ENCODE assay signal across 12 mouse cellular contexts in the genomic region with DNA sequence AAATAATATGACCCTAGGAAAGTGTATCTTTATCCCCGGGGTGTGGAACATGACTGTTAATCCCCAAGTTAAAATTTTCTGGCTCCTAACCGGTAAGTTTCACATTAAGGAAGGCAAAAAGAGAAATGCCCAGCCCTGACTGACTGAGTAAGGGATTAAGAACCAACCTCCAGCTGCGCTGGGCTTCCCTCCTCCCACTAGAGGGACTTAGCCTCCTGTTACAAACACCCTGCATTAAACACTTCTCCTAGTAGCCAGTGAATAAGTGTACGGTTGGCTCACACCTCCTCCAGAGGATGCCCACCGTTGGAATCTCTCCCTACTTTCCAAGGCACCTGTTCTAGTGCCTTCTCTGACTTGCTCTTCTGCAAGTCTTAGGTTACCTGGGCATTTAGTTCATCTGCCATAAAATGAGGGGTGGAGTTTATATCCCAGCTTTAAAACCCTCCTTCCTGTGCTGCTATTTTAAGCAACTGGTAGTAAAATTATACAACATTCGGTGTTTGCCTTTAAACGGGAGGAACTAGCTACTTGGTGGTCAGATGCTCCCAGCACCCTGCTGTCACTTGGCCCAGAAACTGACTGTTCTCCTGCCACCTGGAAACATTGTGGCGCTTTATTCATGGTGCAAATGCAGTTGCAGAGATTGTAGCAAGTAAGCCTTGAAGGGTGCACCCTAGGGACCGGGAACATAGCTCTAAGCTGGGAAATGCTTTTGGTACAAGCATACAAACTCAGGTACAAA. TPM values are rescaled to one million over a fixed set of nuclear protein-coding genes. Genes with fewer than 3 reads are reported as not detected.
DNase-seq lines count a peak whose midpoint lies in the region; ATAC-seq lines count a peak whose summit lies in the region.
"Had no signal": no experiment of that assay in that cellular context is flagged by ENCODE, and none has a peak within 500 bp of the region (broad histone marks: within the 10 kb centered on the region; RNA-seq: fewer than 3 reads in every experiment).

No protein-coding gene starts in this region.

- no peak overlapping the region for H3K4me3 ChIP-seq in forebrain, embryonic 10.5 days
- H3K4me3 ChIP-seq in forebrain, embryonic 16.5 days (replicated peaks; ENCODE audit: low read length) = no peak overlapping the region
- H3K4me3 ChIP-seq in heart, embryonic 10.5 days = no peak overlapping the region
- H3K4me3 ChIP-seq: embryonic facial prominence, embryonic 13.5 days; heart, embryonic 12.5 days; hindbrain, embryonic 15.5 days had no signal

- H3K36me3 ChIP-seq in forebrain, embryonic 10.5 days (replicated peaks) = no peaks in the 10 kb centered on the region
- H3K36me3 ChIP-seq in forebrain, embryonic 16.5 days (ENCODE audit: control insufficient read depth, insufficient read depth) = no peaks in the 10 kb centered on the region
- H3K36me3 ChIP-seq in heart, embryonic 10.5 days = 0 out of 2 replicates have a peak, but pooled peaks cover 4% of the 10 kb centered on the region
- H3K36me3 ChIP-seq: embryonic facial prominence, embryonic 13.5 days; heart, embryonic 12.5 days; hindbrain, embryonic 15.5 days had no signal

- H3K27ac ChIP-seq in forebrain, embryonic 10.5 days = 0 out of 2 replicates have a peak overlapping the region, but pooled peaks have one; percentile 16
- H3K27ac ChIP-seq in forebrain, embryonic 16.5 days (ENCODE audit: low read length) = no peak overlapping the region
- H3K27ac ChIP-seq in heart, embryonic 10.5 days = no peak overlapping the region
- H3K27ac ChIP-seq: embryonic facial prominence, embryonic 13.5 days; hindbrain, embryonic 15.5 days; liver, embryonic 14.5 days had no signal

- DNase-seq in forebrain, embryonic 10.5 days (ENCODE audit: extremely low spot score, low spot score) = no peak
- peak; percentile 91 for DNase-seq in brain, adult 2 months (ENCODE audit: low read depth, low spot score)
- DNase-seq in cerebellum, postnatal 36 days = peak; percentile 82 to 84
- DNase-seq in kidney, postnatal 14 days = peak; percentile 55
- DNase-seq in yolk sac, embryonic 10.5 days (ENCODE audit: low spot score) = no peak
- no peak for DNase-seq in thymus, postnatal 36 days
- DNase-seq in heart, embryonic 10.5 days (ENCODE audit: low spot score) = no peak

- peaks cover 51% of the 10 kb centered on the region for H3K4me1 ChIP-seq in forebrain, embryonic 10.5 days
- peaks cover 23% of the 10 kb centered on the region for H3K4me1 ChIP-seq in forebrain, embryonic 16.5 days (replicated peaks; ENCODE audit: control insufficient read depth, insufficient read depth, low read length)
- H3K4me1 ChIP-seq in heart, embryonic 10.5 days = no peaks in the 10 kb centered on the region

- H3K27me3 ChIP-seq in forebrain, embryonic 10.5 days (ENCODE audit: poor library complexity, severe bottlenecking) = peaks cover 47% of the 10 kb centered on the region
- H3K27me3 ChIP-seq in forebrain, embryonic 16.5 days (replicated peaks; ENCODE audit: control insufficient read depth, insufficient read depth, low read length) = 0 out of 2 replicates have a peak, but pooled peaks cover 7% of the 10 kb centered on the region
- peaks cover 30% of the 10 kb centered on the region for H3K27me3 ChIP-seq in heart, embryonic 10.5 days (ENCODE audit: insufficient read depth, poor library complexity, severe bottlenecking)

- WGBS in forebrain, embryonic 10.5 days = 40% methylated on average over 9 of the region's 9 CpGs
- WGBS in forebrain, embryonic 16.5 days = 25% methylated on average over 9 of the region's 9 CpGs
- 49% methylated on average over 9 of the region's 9 CpGs for WGBS in heart, embryonic 10.5 days

- no peaks in the 10 kb centered on the region for H3K9me3 ChIP-seq in forebrain, embryonic 10.5 days
- no peaks in the 10 kb centered on the region for H3K9me3 ChIP-seq in forebrain, embryonic 16.5 days (ENCODE audit: control insufficient read depth, low read length)
- no peaks in the 10 kb centered on the region for H3K9me3 ChIP-seq in heart, embryonic 10.5 days
- H3K9me3 ChIP-seq: embryonic facial prominence, embryonic 13.5 days; heart, embryonic 12.5 days; hindbrain, embryonic 15.5 days had no signal

- H3K9ac ChIP-seq in forebrain, embryonic 16.5 days (replicated peaks; ENCODE audit: low read depth, low read length) = no peak overlapping the region
- H3K9ac ChIP-seq: heart, embryonic 12.5 days; hindbrain, embryonic 15.5 days; liver, embryonic 14.5 days had no signal

- no peak for ATAC-seq in forebrain, embryonic 16.5 days

- no peak overlapping the region for H3K4me2 ChIP-seq in forebrain, embryonic 16.5 days (ENCODE audit: low read length)
- H3K4me2 ChIP-seq: embryonic facial prominence, embryonic 13.5 days; heart, embryonic 12.5 days; hindbrain, embryonic 15.5 days had no signal

RNA-seq across cellular contexts. Expression of a gene that starts 8.2 kb away (rescaled TPM):
- 3.3 and 4.7 TPM in 2 replicates for polyA plus RNA-seq in forebrain, embryonic 10.5 days (2016; fragmentation: Nextera tagmentation; extraction: Ambion mirVana)
- polyA plus RNA-seq in forebrain, embryonic 16.5 days (2015; fragmentation: Nextera tagmentation; extraction: Ambion mirVana) = 2.7 and 2.8 TPM in 2 replicates
- polyA plus RNA-seq in heart, embryonic 10.5 days (2016; fragmentation: Nextera tagmentation; extraction: Ambion mirVana) = 1.5 and 6.7 TPM in 2 replicates

Comparison
In these comparisons a context has a peak if more than half of its experiments do, and no peak if none do; other contexts are left out.
1. DNase-seq: peak in brain, adult 2 months (single experiment), cerebellum, postnatal 36 days (2 of 2) and kidney, postnatal 14 days (single experiment); none in forebrain, embryonic 10.5 days (single experiment), yolk sac, embryonic 10.5 days (single experiment), thymus, postnatal 36 days (0 of 2) and heart, embryonic 10.5 days (single experiment).